Mouse (Mus musculus) lung, adult 18-20 months (tissue): Measurements from ENCODE around the gene Chrnb1.

Experiments
- DNase-seq, 2 experiments: peaks; one replicate each; pipeline ENCODE4 v3.0.0; 2022; ENCODE audit warnings: mixed read lengths in 2 of 2

Gene Chrnb1

DNA sequence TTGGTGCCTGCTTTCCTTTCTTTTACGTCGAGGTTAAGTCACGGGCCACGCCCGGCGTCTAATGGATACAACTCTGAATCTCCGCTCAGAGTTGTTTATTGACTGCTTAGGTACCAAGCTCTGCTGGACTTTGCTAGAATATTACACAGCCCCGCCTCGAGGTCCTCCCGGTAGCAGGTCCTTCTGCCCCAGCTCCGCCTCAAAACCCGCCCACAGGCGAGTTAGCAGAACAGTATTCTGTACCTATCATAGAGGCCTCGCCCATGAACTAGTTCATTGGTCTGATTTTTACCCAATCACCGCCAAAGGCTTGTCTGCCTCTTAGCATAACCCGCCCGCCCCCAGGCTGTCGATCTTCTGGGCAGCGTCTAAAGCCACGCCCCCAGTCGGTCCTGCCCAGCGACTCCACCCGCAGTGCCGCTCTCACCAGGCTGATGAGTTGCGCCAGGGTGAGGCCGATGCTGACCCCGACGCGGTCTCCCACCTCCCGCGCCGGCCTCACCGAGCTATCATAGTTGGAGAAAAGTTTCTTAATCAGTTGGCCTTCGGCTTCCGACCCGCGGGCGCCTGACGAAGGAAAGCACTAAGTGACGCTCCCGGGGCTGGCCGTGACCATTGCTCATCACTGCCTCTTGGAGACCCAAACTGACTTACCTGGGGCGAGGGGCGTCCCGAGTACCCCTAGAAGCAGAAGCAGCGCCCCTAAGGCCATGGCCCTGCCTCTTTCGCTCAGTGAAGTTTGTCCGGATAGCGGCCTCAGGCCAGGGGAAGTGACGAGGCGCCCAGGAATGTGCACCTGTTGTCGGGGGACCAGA is at the start of gene Chrnb1:
Gene Chrnb1 (minus strand): TSS at position 776 of the 815 bp plus-strand sequence.
- DNase-seq, result peak; percentile 98 to 99

DNA sequence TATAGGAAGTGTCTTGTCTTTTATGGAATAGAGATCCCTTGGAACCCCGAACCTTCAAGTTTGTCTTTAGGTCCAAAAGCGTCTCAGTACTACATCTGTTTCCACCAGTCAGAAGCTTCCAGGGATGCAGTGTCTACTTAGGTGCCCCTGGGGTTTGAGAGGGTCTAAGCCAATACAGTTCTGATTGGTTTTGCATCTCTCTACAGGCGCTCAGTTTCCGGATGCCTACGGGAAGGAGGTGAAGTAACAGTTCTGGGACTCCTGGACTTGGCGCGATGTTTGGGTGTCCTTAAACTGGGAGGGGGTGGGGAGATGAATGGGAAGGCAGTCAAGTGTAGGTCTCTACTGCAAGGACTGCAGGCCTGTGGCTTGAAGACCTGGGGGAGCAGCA is 43.0 kb upstream of the Chrnb1 start:
- peak; percentile 27 to 48 for DNase-seq

DNA sequence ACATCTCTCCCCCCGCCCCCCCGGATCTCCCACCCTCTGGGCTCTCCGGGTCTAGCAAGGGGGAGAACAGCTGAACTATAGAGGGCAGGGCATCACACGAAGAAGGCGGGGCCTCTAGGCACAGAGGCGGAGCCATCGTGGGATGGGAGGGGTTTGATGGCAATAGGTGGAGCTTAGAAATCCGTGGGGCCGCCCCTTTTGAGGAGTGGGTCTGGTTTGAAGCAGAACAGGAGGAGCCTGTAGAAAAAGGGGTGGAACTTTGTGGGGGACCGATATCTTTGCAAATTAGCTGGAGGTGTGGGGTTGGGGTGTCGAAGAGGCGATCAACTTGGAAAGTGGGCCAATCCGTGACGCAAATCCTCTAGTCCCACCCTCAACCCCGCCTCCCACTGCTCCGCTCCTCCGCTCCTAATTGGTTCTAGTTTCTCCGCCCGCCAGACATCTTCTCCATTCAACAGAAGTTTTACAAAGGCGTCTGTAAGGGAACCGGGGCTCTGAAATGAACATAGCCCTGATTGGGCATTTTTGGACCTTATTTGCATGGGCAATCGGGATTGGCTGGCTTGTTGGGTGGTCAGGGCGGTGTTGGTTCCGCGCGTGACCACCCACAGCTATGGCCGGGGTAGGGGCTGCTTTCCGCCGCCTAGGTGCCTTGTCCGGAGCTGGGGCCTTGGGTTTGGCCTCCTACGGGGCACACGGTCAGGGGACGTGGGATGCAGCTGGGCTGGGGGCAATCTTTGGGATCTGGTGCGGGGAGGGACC is 42.4 kb upstream of the Chrnb1 start, which contains the start of gene Tmem256:
Gene Tmem256 (plus strand): TSS at position 563 of the 762 bp plus-strand sequence.
- peak; percentile 97 to 98 for DNase-seq

DNA sequence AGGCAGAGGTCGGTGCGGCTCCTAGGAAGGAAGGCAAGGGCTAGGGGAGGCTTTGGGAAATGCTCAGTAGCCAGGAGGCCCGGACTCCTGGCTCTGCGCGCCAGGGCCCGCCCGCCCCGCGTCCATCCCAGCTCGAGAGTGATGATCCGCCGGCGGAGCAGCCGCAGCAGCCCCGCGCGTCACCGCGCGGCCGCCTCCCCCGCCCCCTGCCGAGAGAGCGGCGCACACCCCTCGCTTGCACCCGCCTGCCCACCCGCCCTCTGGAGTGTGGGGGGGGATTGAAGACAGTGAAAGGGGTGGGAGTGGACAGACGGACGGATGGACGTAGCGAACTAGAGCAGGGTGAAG is 41.8 kb upstream of the Chrnb1 start, which contains the start of gene Nlgn2:
Gene Nlgn2 (minus strand): TSS at position 181 of the 348 bp plus-strand sequence.
- no peak for DNase-seq

DNA sequence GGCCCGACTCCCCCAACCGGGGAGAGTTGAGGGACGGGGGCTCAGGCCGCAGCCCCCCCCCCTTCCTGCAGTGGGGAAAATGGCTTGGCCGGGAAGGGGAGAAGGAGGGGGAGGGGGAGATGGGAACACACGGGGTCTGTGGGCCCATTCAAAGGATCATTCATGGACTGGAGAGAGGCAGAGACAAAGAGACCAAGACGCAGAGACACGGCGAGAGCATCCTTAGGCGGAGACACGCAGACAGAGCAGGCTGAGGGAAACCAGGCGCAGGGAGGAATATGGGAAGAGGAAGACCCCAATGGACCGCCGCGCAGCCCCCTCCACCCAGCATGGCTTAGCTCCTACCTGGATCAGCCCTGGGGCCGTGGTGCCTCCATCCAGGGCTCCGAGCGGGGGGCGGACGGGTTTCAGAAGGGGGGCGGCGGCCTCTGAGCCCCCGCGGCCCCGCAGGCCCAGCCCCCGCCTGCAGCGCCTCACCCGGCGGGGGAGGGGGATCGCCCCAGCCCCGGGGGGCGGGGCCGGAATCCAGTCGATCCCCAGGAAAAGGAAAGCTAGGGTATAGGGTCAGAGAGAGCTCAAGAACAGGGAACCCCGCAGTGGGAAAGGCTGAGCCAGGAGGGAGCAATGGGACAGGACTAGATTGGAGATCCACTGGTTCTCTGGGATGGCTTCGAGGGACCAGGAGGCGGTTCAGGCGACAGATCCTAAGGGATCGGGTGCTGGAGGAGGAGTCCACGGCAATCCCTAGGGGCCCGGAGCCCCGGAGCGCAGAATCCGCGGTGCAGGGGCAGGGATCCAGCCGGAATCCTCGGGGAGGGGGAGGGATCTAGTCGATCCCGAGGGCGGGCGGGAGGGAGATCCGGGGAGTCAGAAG is 41.2 kb upstream of the Chrnb1 start:
- DNase-seq, result peak; percentile 29 to 44

DNA sequence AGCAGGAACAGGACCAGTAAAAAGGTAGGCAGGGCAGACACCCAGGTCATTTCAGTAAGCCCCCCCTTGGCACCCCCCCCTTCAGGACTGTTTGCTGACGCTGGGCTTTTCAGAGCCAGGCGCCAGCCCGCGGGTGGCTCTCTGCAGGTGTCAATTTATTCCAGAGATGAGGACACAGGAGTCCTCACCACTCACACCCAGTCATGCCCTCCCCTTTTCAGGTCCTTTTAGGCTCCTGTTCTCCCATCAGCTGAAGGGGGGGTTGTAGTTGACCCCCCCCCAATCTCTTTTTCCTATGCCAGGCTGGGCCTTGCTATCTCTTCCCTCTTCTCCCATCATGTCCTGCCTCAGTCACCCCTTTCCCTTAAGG is 40.2 kb upstream of the Chrnb1 start:
- DNase-seq, result no peak

DNA sequence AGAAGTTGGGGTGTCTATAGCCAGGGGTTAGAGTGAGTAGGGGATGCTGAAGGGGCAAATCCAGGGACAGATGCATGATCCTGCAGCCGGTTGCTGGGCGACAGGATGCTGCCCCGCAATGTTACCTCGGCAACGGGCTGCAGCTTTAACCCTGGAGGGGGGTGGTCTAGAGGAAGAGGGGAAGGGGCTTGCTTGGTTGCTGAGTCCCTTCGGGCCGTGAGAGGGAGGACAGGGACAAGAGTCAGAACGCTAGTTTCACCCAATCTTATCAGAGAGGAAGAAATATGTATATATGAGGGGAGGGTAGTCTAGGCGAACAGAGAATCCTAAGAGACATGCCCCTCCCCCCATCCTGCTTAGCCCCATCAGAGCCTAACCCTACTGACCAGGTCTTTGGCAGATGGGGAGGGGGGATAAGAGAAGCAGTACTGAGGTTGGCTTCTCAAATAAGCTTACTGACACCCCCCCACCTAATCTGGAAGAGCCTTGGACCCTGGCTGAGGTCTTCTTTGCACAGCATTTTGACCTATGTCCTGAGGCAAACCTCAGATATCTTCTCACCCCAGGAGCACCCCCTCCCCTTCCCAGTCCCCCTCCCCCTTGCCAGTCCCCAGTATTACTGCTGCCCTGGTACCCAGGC is 39.7 kb upstream of the Chrnb1 start:
- DNase-seq, result no peak

DNA sequence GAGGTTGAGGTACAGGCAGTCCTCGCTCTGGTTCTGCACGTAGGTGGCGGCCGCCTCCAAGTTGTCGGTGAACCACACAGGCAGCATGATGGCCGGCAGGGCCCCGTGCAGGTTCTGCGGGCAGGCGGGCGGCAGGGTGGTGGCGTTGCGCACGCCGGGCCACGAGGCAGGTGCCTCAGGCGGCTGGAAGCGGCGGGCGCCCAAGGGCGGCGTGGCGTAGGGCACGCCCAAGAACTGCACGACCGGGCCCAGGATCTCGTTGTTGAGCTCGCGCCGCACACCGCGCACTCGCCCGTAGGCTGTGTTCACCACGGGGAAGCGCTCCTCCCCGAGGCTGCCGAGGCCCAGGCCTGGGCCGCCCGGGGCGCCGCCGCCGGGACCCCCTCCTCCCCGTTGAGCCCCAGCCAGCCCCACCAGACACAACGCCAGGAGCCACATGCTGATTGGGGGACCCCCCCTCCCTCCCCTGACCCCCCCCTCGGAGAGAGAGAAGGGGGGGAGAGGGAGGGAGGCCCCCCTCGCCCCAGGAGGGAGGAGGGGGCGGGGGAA is 38.3 kb upstream of the Chrnb1 start:
- peak; percentile 27 to 47 for DNase-seq

DNA sequence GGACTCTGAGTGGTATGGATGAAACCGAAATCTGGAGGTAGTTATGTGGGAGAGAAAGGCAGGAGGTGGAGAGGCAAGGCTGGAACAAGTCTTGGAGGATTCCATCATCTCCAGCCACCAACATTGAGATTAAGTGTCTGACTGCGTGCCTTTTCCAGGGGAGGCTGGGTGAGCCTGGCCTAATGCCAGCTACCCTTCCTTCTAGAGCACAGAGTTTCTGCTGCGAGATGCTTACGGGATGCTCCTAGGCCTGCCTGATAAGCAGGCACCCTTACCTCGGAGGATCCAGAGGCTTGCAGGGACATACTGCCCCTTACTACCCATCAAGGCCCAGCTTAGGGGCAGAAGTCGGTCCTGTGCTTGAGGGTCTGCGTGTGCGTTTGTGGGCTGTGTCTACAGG is 37.8 kb upstream of the Chrnb1 start:
- no peak for DNase-seq

DNA sequence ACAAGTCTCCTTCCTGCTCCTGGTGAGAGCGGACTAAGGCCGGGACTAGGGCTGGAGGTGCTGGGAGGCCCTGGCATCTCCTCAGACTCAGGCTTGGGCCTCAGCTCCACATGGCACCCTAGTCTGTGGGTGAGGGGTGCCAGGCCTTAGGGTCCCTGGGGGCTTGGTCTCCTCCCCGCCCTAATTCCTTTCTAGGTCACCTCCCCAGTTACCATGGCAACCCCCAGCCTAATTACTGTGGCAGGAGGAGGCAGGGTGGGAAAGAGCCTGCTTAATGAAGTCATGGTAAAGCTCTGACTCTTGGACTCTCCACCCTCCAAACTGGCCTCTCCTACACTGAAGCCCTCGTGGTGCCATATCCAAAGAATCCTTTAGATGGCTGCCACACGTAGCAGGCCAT is 33.1 kb upstream of the Chrnb1 start:
- no peak for DNase-seq

DNA sequence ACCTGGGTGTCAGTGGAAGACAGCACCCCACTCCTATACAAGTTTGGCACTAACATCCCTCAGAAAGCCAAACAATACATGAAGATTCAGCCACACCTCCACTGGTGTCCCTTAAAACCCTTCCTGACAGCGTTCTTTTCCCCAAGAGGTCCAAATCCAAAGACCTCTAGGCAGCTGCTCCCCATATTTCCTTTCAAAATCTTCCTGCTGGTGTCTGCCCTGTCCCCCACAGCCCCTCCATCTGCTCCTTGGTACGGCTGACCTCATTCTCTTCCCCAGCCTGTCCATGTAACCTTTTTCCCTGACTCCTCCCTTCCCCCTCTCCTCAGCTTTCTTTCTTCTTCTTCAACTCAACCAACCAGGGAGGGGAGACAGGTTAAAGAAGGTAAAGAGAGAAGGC is 27.7 kb upstream of the Chrnb1 start:
- DNase-seq, result no peak

DNA sequence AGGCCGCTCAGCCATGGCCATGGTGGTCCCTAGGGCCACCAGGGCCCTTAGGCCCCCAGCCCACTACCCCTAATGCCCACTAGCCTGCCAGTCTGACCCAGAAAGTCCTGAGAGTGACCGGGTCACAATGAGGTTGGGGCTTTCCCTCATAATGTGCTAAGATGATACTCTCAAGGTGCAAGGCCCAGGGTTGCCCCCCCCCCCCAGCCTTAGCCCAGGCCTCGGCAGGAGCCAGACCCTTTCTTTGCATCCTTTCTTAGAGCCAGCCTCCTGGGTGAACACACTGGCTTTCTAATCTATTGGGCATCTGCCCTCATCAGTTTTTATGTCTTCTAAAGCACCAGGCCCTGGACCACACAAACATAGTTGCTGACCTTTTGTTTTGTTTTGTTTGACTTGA is 26.3 kb upstream of the Chrnb1 start, which contains the start of gene Spem1:
Gene Spem1 (minus strand): TSS at position 101 of the 400 bp plus-strand sequence.
- DNase-seq, result no peak

DNA sequence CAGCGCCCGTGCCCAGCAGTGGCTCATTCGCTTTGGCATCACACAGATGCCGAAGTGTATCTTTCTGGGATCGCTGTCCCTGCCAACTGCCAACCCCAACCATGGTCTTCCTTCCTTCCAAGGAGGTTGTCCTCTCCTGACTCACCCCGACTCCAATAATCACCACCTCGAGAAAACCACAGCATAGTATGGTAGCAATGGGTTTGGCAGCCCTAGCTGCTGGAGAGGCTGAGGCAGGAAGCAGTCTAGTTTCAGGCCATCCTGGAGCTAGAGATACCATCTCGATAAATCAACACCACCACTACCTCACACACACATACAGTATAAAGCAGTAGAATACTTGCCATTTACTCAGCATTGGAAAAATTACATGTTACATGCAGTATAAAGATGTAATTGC is 23.1 kb upstream of the Chrnb1 start:
- DNase-seq, result no peak

DNA sequence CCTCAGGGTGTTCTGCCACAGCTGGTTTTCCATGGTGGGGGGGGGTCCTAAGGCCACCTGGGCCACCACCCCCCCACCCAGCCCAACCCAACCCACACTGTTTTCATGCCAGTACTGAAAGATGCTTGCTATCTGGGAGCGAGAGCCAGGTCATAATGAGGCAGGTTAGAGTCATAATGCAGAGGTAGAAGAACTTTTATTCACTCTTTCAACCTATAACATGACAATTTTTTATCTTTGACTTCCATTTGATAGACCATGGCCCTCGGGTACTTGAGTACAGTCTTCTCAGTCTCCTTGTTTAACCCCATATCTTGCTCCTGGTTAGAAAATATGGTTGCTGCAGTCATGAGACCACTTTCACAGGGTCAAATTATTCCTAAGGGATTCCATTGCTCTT is 22.6 kb upstream of the Chrnb1 start, which contains the start of gene Spem2:
Gene Spem2 (minus strand): TSS at position 101 of the 400 bp plus-strand sequence.
- no peak for DNase-seq

DNA sequence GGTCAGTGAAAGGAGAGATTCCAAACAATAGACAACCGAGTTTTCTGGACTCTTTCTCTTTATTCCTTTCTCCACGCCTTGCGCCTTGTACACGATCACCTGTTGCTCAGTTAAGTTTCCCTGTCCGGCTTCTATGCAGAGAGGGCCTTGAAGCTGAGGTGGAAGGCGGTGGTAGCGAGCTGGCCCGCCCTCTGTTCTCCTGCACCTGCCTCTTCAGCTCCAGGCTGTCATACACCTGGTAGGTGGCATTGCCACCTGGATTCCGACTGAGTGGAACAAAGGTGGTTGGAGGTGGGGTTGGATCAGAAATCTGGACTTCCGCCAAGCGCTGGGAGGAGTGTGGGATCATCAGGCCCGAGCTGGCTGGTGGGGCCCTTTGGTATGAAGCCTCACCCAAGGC is 20.8 kb upstream of the Chrnb1 start:
- no peak for DNase-seq

DNA sequence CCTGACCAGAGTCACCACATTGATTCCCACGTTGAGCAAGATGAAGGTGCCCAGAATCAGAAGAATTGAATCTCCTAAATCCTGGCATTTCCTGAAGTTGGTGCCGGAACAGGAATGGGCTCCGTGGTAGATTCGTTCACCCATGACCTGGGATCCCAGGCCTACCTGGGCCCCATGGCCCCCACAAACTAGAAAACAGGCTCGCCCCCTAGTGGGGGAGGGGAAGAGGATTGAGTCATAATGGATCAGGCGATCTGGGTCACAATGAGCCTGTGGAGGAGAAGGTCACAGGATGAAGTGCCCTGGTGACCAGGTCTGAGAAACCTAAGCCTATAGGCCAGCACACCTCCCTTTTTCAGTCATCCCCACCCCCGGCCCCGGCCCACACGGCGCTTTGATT is 19.4 kb upstream of the Chrnb1 start, which contains the start of gene Gm39566:
Gene Gm39566 (minus strand): TSS at position 144 of the 400 bp plus-strand sequence.
- no peak for DNase-seq

DNA sequence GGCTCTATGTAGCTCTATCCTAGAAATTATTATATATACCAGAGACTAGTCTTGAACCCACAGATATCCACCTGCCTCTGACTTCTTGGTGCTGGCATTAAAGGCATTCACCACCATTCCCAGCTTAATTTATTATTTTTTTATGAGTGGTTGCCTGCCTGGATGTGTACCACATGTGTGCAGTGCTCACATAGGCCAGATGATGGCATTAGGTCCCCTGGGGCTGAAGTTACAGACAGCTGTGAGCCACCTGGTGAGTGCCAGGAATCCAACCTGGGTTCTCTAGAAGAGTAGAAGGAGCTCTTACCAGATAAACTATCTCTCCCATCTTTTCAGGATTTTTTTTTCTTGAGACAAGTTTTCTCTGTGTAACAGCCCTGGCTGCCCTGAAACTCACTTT is 14.5 kb upstream of the Chrnb1 start:
- DNase-seq, result no peak

DNA sequence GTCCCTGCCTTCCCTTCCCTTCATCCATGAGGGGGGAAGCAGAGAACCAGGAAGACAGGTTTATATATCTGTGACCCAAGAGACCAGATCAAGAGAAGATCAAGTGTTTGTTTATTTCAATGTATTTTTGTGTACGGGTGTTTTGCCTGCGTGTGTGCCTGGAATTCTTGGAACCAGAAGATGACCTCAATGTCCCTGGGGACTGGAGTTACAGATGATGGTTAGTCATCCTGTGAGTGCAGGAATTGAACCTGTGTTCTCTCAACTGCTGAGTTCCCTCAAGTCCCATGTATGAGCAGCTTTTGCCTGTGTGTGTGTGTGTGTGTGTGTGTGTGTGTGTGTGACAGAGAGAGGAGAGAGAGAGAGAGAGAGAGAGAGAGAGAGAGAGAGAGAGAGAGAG is 11.9 kb upstream of the Chrnb1 start:
- no peak for DNase-seq

DNA sequence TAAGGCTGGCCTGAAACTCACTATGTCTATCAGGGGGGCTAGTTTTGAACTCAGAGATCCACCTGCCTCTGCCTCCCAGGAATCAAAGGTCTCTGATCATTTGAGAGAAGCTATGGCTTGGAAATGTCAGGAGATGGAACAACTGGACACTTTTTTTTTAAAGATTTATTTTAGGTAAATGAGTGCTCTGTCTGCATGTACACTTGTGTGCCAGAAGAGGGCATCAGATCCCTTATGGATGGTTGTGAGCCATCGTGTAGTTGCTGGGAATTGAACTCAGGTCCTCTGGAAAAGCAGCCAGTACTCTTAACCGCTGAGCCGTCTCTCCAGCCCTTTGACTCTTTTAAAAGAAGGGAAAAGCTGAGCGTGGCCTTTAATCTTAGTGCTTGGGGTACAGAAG is 10.6 kb upstream of the Chrnb1 start:
- no peak for DNase-seq

DNA sequence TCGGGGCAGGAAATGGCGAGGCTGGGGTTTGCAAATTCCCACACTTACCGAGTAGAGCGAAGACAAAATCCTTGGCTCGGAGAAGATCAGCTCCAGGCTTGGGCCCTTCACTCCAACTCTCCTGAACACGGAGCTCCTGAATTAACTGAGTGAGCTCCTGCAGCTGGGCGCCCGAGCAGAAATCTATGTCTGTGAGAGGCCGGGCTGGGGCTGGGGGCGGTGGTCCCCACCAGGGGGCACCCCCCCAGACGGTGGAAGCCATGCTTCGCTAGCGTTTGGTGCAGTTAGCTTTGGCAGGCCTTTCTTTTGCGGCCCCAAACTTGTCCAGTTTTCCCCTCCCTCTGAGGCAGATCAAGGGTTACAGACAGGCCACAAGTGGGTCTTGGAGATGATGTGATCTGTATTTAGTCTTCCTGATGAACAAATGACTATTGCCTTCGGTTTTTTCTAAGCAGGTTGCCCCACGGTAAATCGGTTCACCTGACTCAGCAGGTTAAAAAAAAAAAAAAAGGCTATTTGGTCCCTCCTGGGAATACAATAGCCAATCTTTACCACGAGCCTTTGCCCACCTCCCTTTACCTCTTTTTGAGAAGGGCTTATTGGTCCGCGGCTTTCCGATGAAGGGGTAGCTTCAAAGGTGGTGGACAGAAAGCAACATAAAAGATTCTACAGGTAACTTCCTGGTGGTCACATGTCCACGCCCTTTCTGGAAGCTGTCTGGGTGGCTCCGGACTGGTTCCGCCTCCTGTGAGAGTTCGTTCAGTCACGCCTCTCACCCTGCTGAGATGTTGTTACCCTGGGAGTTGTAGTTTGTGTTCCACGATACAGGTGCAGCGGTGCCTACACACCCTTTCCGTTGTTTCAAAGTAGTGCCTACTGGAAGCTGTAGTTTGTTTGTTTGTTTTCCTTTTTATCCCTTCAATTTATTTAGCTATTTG is 9.5 kb upstream of the Chrnb1 start, which contains the start of gene Tmem102:
Gene Tmem102 (minus strand): TSS at position 653 of the 938 bp plus-strand sequence.
- peak; percentile 85 to 90 for DNase-seq

DNA sequence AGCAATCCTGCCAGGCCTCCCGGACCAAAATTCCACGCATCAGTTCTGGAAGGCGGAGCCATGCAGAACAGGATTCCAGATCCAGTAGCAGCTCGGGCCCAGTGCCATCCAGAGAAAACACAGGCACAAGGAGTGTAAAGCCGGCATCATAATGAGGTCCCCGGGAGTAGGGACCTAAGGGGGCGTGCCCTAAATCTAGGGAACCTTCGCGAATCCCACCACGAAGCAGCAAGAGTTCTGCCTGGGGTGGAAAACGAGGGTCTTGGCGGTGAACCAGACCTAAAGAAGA is 8.9 kb upstream of the Chrnb1 start:
- DNase-seq, result peak; percentile 46 to 55
